Mouse (Mus musculus) mammary gland, adult 2 months (tissue): ENCODE results near the gene Eif4h. TPM values are rescaled to one million over a fixed set of nuclear protein-coding genes. Genes with fewer than 3 reads are reported as not detected.

Experiments used
- polyA plus RNA-seq: library from polyadenylated mRNA; depleted of rRNA; stranded (reverse); fragments of >200 nt; gene quantifications from 2 replicates; pipeline ENCODE4 v1.2.3, GENCODE M21; 2012; ENCODE audit warnings: low replicate concordance; rRNA removed

Gene Eif4h
- polyA plus RNA-seq = 186 and 196 TPM in 2 replicates

GRCm38 (mm10) chr5:134639269-134639682 is at the start of gene Eif4h:
Gene Eif4h (minus strand): TSS chr5:134639490.

DNA sequence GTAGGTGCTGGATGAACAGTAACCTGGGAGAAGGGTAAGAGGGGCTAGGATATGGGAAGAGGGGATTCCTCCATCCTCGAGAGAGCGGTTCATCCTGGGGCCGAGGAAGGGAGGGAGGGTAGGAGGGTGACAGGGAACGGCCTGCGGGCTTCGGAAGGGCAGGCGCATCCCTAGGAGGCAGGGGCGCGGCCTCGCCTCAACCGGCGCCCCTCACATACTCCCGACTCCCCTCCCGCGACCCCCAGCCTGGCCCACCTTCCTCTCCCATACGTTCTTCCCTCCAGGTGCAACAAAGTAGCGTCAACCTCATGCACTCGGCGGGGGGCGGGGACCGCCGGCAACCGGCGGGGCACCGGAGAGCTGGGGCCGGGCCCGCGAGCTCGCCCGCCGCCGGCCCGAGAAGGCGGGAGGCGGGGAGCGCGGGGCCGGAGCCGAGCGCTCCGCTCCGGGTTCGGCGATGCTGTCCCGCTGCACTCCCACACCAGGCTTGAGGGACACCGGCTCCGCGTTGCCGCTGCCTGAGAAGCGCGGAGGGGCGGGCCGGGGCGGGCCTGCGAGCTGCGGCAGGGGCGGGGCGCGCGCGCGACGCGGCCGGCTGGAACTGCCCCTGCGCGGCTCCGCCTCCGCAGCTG is 48.9 kb upstream of the Eif4h start, which contains the start of gene Limk1:
Gene Limk1 (minus strand): TSS at position 513 of the 632 bp plus-strand sequence.

DNA sequence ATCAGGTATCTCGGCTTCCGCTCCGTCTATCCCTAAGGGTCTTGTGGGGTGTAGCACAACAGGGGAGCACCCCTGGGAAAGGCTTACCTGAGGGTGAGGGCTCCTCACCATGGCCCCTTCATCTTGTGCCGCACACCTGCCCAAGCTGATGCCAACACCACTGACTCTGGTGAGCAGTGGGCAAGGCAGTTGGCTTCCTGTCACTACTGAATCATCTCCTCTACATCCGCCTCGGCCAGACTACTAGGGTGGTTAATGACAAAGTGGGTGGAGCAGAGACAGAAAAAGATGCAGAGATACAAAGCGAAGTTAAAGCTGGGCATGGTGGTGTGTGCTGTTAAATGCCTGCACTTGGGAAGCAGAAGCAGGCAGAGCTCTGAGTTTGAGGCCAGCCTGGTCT is 24.5 kb downstream of the Eif4h start, which contains the start of gene Lat2:
Gene Lat2 (minus strand): TSS at position 224 of the 400 bp plus-strand sequence.

DNA sequence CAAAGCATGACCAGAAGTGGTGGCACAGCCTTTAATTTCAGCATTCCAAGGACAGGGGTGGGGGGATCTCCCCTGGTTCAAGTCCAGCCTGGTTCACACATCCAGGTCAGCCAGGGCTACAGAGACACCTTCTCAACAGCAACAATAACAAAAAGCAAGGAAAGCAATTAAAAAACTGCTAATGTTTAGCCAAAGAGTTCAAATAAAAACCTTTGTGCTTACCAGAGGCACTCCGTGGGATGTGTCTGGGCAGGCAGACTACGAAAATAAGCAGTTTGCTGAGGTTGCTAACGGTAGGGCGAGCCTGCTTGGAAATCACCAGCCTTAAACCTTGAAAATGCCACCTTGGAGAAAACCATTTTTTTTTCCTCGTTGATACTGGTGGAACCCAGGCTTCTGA is 58.1 kb downstream of the Eif4h start, which contains the start of gene Rfc2:
Gene Rfc2 (plus strand): TSS at position 221 of the 400 bp plus-strand sequence.

Other genes with a start within 250 kb of the Eif4h start
- 16.0 and 23.8 TPM in 2 replicates for gene Gtf2ird1, start 182.8 kb downstream of the Eif4h start, polyA plus RNA-seq
- 13.9 and 24.0 TPM in 2 replicates for gene Clip2, start 87.1 kb downstream of the Eif4h start, polyA plus RNA-seq
- 0.13 and 0.17 TPM in 2 replicates for gene Syna, start 79.3 kb downstream of the Eif4h start, polyA plus RNA-seq
- 50.2 and 59.8 TPM in 2 replicates for gene Rfc2, start 58.1 kb downstream of the Eif4h start, polyA plus RNA-seq
- 14.1 and 20.9 TPM in 2 replicates for gene Lat2, start 24.5 kb downstream of the Eif4h start, polyA plus RNA-seq
- 21.5 and 37.1 TPM in 2 replicates for gene Limk1, start 49.1 kb upstream of the Eif4h start, polyA plus RNA-seq
- 129 and 229 TPM in 2 replicates for gene Eln, start 107.8 kb upstream of the Eif4h start, polyA plus RNA-seq